Mouse (Mus musculus) lung, postnatal 0 days (tissue): ENCODE results near the gene Iqcc.

Experiments
- CTCF ChIP-seq: IDR thresholded peaks from 2 replicates; pipeline ENCODE4 v1.5.1; 2016; ENCODE audit warnings: antibody characterized with exemption, mild to moderate bottlenecking
- EP300 ChIP-seq: IDR thresholded peaks from 2 replicates; pipeline ENCODE4 v1.6.1; 2016; ENCODE audit warnings: antibody characterized with exemption, mild to moderate bottlenecking, control low read depth

DNA sequence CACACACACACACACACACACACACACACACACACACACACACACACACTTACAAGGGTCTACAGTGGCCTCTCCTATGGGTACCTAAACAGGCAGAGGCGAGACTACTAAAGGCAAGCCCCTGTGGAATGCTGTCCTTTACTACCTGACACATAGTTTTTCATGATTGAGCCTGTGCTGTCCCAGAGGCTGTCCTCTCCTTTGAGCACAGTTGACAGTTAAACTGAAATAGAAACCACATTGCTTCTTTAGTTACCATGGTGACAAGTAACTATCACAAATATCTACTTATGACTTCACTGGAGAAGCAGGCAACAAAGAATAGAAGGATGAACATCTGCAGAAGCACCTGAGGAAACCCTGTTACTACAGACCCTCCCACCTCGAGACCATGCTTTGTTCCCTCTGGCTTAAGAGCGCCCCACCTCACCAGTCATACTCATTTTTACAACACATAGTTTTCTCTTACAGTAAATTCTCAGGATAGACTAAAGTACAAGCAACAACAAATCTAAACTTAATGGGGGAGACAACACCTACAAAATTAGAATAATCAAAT is 43.4 kb upstream of the Iqcc start:
- TF ChIP-seq CTCF (no peak), EP300 (no peak)
